Mouse (Mus musculus): ENCODE measurements at regions not wholly inside any gene's neighbourhood (a gene's known extent, or its start where the extent isn't known, plus 50 kb on each side); places are given as distances from the start of the nearest gene placed in this dataset.
"Not testable (repeated sequence)": the region's sequence is repeated elsewhere in the genome, so short reads cannot be mapped to it uniquely, and the experiment has no call there.

DNA sequence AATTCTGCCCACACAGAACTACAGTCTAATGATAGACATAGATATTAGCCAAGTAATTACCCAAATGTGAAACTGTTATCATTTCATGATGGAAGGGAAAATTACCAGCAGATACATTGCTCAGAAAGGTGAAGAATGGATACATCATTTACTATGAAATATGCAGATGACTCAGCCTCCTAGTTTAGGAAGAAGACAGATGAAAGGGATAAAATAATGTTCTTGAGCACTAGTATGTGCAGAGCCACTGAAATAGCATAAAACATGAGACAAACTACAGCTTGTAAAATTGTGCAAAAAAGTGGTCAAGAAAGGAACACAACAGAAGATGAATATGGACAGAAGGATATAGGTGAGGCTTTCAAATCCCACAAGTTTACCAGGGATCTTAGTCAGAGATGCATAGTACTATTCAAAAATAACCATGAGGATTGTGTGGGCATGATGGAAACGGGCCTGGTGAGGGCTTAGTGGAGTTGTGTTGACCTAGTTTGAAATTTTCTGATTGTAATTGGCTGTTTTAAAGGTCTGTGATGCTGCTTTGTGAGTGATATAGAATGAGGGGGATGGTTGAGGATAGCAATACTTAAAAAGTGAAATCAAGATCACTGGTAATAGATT lies 883.3 kb downstream of the Dnajb9 start:
- ATAC-seq: no peak

GRCm38 (mm10) chr12:43310293-43310692 lies 899.8 kb downstream of the Dnajb9 start:
- no peak overlapping the region for H3K4me2 ChIP-seq (replicated peaks)
- no peaks in the 10 kb centered on the region for H3K9me3 ChIP-seq
- H3K27me3 ChIP-seq: no peaks in the 10 kb centered on the region
- H3K27ac ChIP-seq: no peak overlapping the region
- ATAC-seq: no peak
- WGBS: 77% methylated on average over 3 of the region's 3 CpGs
- H3K9ac ChIP-seq (replicated peaks): no peak overlapping the region
- H3K4me3 ChIP-seq (replicated peaks): no peak overlapping the region
- no peaks in the 10 kb centered on the region for H3K36me3 ChIP-seq
- H3K4me1 ChIP-seq (replicated peaks): no peaks in the 10 kb centered on the region

More for the DNA sequence above, 883.3 kb downstream of the Dnajb9 start:
- Histone ChIP-seq H3K4me2 (replicated peaks) (no peak overlapping the region), H3K36me3 (no peaks in the 10 kb centered on the region), H3K27ac (no peak overlapping the region), H3K4me1 (replicated peaks) (no peaks in the 10 kb centered on the region), H3K9ac (replicated peaks) (no peak overlapping the region), H3K27me3 (no peaks in the 10 kb centered on the region), H3K4me3 (replicated peaks) (no peak overlapping the region), H3K9me3 (no peaks in the 10 kb centered on the region)
- 66% methylated on average over 1 of the region's 1 CpGs for WGBS

DNA sequence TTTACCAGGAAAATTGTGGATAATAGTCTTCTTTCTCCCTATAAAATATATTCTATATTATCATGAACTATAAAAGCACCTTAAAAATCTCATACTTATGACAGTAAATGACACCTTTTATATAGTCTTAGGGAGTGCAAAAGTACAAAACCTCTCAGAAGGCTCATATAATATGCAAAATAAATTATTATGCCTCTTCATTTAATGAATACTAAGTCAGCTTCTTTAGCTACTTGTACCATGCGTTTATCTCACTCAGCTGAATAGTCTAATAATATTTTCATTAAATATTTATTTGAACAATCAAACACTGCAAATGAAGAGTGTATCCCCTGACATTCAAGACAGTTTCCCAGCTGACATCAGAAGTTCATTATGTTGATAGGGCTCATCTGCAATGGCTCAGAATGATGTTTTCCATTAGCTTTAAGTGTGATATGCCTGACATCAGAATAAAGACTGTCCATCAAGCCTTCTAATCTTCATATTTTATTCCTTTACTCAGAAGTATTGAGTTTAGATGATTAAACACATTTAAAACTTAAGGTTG lies 903.5 kb downstream of the Dnajb9 start:
- 60% methylated on average over 1 of the region's 1 CpGs for WGBS
- Histone ChIP-seq H3K27me3 (no peaks in the 10 kb centered on the region), H3K4me2 (replicated peaks) (no peak overlapping the region), H3K4me1 (replicated peaks) (no peaks in the 10 kb centered on the region), H3K9ac (replicated peaks) (no peak overlapping the region), H3K27ac (no peak overlapping the region), H3K9me3 (no peaks in the 10 kb centered on the region), H3K36me3 (no peaks in the 10 kb centered on the region), H3K4me3 (replicated peaks) (no peak overlapping the region)
- no peak for ATAC-seq

- no peak overlapping the region for H3K9ac ChIP-seq (replicated peaks)
- no peaks in the 10 kb centered on the region for H3K27me3 ChIP-seq
- no peak for ATAC-seq
- H3K36me3 ChIP-seq: no peaks in the 10 kb centered on the region
- no peak overlapping the region for H3K4me2 ChIP-seq (replicated peaks)
- no peaks in the 10 kb centered on the region for H3K4me1 ChIP-seq (replicated peaks)
- no peak overlapping the region for H3K27ac ChIP-seq
- H3K9me3 ChIP-seq: no peaks in the 10 kb centered on the region
- H3K4me3 ChIP-seq (replicated peaks): no peak overlapping the region
Observed at GRCm38 (mm10) chr12:43300504-43300903, 909.6 kb downstream of the Dnajb9 start.

DNA sequence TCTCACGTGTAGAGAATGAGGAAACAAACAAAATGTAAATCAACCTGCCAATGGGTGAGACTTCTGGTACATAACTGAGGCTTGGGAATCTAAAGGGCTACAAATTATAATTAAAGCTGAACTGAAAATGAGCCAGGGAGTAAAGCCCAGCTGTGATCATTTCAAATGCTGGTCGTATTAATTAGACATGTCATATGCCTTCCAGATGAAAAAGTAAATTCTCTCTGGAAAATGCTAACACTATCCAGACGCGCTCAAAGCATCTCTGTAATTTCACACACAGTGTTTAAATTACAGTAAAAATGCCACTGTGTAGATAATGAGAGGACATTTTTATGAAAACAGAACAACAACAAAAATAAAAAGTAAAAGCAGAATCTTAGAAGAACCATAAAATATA lies 929.7 kb downstream of the Dnajb9 start:
- no peaks in the 10 kb centered on the region for H3K36me3 ChIP-seq
- ATAC-seq: 0 out of 2 replicates have a peak, but pooled peaks have one; percentile 55
- no peak overlapping the region for H3K4me3 ChIP-seq (replicated peaks)
- no peaks in the 10 kb centered on the region for H3K27me3 ChIP-seq
- no peaks in the 10 kb centered on the region for H3K4me1 ChIP-seq (replicated peaks)
- WGBS: 52% methylated on average over 4 of the region's 4 CpGs
- H3K9me3 ChIP-seq: no peaks in the 10 kb centered on the region
- H3K27ac ChIP-seq: no peak overlapping the region
- no peak overlapping the region for H3K9ac ChIP-seq (replicated peaks)
- no peak overlapping the region for H3K4me2 ChIP-seq (replicated peaks)

DNA sequence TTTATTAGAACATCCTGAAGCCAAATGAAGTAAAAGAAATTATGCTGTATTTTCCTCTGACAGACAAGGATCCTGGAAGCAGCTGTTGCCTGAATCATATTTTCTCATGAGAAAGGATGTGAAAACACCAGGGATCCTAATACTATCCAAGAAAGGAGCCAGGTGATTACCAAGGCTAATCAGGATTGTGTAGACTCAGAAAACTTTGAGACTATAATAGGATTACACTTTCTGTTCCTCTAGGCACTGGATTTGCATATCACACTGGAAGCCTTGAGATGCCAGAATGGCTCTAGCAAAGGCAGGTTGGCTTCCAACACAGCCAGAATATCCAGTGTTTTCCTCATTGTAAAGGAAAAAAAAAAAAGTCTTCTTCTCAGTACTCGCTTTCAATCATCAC lies 945.1 kb downstream of the Dnajb9 start:
- H3K36me3 ChIP-seq: no peaks in the 10 kb centered on the region
- no peaks in the 10 kb centered on the region for H3K27me3 ChIP-seq
- 30% methylated on average over 1 of the region's 1 CpGs for WGBS
- no peak overlapping the region for H3K9ac ChIP-seq (replicated peaks)
- 0 out of 2 replicates have a peak, but pooled peaks have one; percentile 55 for ATAC-seq
- no peak overlapping the region for H3K4me2 ChIP-seq (replicated peaks)
- H3K27ac ChIP-seq: no peak overlapping the region
- H3K9me3 ChIP-seq: no peaks in the 10 kb centered on the region
- no peak overlapping the region for H3K4me3 ChIP-seq (replicated peaks)
- no peaks in the 10 kb centered on the region for H3K4me1 ChIP-seq (replicated peaks)

GRCm38 (mm10) chr12:43263845-43264244 lies 946.3 kb downstream of the Dnajb9 start:
- Histone ChIP-seq H3K4me2 (replicated peaks) (no peak overlapping the region), H3K4me1 (replicated peaks) (no peaks in the 10 kb centered on the region), H3K36me3 (no peaks in the 10 kb centered on the region), H3K27me3 (no peaks in the 10 kb centered on the region), H3K9ac (replicated peaks) (no peak overlapping the region), H3K27ac (no peak overlapping the region), H3K9me3 (no peaks in the 10 kb centered on the region), H3K4me3 (replicated peaks) (no peak overlapping the region)
- ATAC-seq: no peak
- 71% methylated on average over 2 of the region's 2 CpGs for WGBS

DNA sequence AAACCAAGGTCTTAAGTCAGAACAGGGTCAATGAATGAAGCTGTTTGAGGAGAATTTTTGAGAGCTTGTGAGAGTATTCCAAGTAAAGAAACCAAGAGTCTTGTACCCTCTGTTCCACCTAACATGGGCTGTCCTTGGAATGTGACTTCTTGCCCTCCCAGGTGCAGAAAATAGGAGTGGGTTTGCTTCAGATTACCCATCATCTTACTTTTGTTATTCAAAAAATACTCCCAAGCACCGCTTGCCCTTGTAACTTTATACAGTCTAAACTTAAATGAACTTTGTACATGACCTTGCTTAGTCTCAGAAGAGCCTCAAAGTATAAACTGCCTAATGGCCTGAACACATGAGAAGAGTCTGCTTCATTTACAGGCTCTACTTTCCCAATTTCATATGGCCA lies 984.2 kb downstream of the Dnajb9 start:
- H3K27ac ChIP-seq: no peak overlapping the region
- H3K4me2 ChIP-seq (replicated peaks): no peak overlapping the region
- H3K4me1 ChIP-seq (replicated peaks): no peaks in the 10 kb centered on the region
- H3K9ac ChIP-seq (replicated peaks): no peak overlapping the region
- 81% methylated on average over 1 of the region's 1 CpGs for WGBS
- no peaks in the 10 kb centered on the region for H3K9me3 ChIP-seq
- no peak overlapping the region for H3K4me3 ChIP-seq (replicated peaks)
- H3K36me3 ChIP-seq: no peaks in the 10 kb centered on the region
- H3K27me3 ChIP-seq: no peaks in the 10 kb centered on the region
- ATAC-seq: no peak

- Histone ChIP-seq H3K27ac (no peak overlapping the region), H3K9me3 (no peaks in the 10 kb centered on the region), H3K4me3 (replicated peaks) (no peak overlapping the region), H3K4me1 (replicated peaks) (no peaks in the 10 kb centered on the region), H3K4me2 (replicated peaks) (no peak overlapping the region), H3K36me3 (no peaks in the 10 kb centered on the region), H3K27me3 (no peaks in the 10 kb centered on the region), H3K9ac (replicated peaks) (no peak overlapping the region)
- ATAC-seq: no peak
- WGBS: 67% methylated on average over 8 of the region's 8 CpGs
Observed at GRCm38 (mm10) chr12:43223768-43224435, 986.2 kb downstream of the Dnajb9 start.

DNA sequence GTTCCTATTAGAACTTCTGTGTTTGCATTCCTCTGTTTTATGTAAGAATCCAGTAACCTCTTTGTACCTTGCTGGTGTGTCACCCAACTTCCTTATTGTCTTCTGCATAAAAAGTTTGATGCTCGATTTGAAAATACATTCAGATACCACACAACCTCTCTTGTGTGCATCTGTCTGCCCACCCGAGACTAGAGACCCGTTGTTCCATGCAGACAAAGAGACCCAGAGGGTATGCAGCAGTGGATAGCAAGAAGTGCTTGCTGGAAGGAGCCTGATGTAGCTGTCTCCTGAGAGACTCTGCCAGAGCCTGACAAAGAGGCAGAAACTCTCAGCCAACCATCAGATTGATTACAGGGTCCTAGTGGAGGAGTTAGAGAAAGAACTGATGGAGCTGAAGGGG lies 997.8 kb downstream of the Dnajb9 start:
- not testable (repeated sequence) for H3K27ac ChIP-seq; H3K27me3 ChIP-seq; H3K9ac ChIP-seq (replicated peaks); H3K36me3 ChIP-seq; ATAC-seq; H3K4me3 ChIP-seq (replicated peaks); H3K9me3 ChIP-seq; H3K4me2 ChIP-seq (replicated peaks); H3K4me1 ChIP-seq (replicated peaks)
- 77% methylated on average over 3 of the region's 3 CpGs for WGBS

- no peaks in the 10 kb centered on the region for H3K36me3 ChIP-seq
- 13% methylated on average over 3 of the region's 3 CpGs for WGBS
- no peak for ATAC-seq
Observed at GRCm38 (mm10) chr12:43204589-43204988, 1005.5 kb downstream of the Dnajb9 start.

More at GRCm38 (mm10) chr12:43204589-43204988, 1005.5 kb downstream of the Dnajb9 start:
- Histone ChIP-seq H3K4me3 (replicated peaks) (no peak overlapping the region), H3K9ac (replicated peaks) (no peak overlapping the region), H3K9me3 (no peaks in the 10 kb centered on the region), H3K27ac (no peak overlapping the region), H3K27me3 (no peaks in the 10 kb centered on the region), H3K4me1 (replicated peaks) (no peaks in the 10 kb centered on the region), H3K4me2 (replicated peaks) (no peak overlapping the region)
